Mouse (Mus musculus): ENCODE measurements around the gene Ugt1a10. TPM values are rescaled to one million over a fixed set of nuclear protein-coding genes. Genes with fewer than 3 reads are reported as not detected.

The Ugt1a10 gene
- polyA plus RNA-seq, 1 experiment from 2014 or later = not detected

GRCm38 (mm10) chr1:88215466-88216380, 160.5 kb downstream of the Ugt1a10 start:
- Histone ChIP-seq H3K36me3 (ENCODE audit: control insufficient read depth, insufficient read depth, low read length) (no peaks in the 10 kb centered on the region), H3K4me2 (ENCODE audit: low read depth, severe bottlenecking) (no peak overlapping the region), H3K4me3 (ENCODE audit: low read depth, low read length) (no peak overlapping the region), H3K27ac (replicated peaks; ENCODE audit: low read depth, low read length) (no peak overlapping the region), H3K4me1 (ENCODE audit: control insufficient read depth, insufficient read depth, low read length) (no peaks in the 10 kb centered on the region), H3K9ac (ENCODE audit: low read length) (no peak overlapping the region), H3K27me3 (ENCODE audit: control insufficient read depth, insufficient read depth, low read length) (no peaks in the 10 kb centered on the region), H3K9me3 (ENCODE audit: control insufficient read depth, low read length) (peaks cover 59% of the 10 kb centered on the region)
- WGBS = 72% methylated on average over 10 of the region's 10 CpGs
- ATAC-seq (ENCODE audit: insufficient number of reproducible peaks, low FRiP score, low TSS enrichment, low read depth) (no peak), DNase-seq (ENCODE audit: low spot score) (peak; percentile 30)

- no peaks in the 10 kb centered on the region for H3K27me3 ChIP-seq (ENCODE audit: control insufficient read depth, insufficient read depth, low read length)
- DNase-seq (ENCODE audit: low spot score) = peak; percentile 22
- H3K27ac ChIP-seq (replicated peaks; ENCODE audit: low read depth, low read length) = no peak overlapping the region
- no peak overlapping the region for H3K9ac ChIP-seq (ENCODE audit: low read length)
- H3K36me3 ChIP-seq (ENCODE audit: control insufficient read depth, insufficient read depth, low read length) = no peaks in the 10 kb centered on the region
- H3K4me2 ChIP-seq (ENCODE audit: low read depth, severe bottlenecking) = no peak overlapping the region
- H3K4me1 ChIP-seq (ENCODE audit: control insufficient read depth, insufficient read depth, low read length) = no peaks in the 10 kb centered on the region
- no peak for ATAC-seq (ENCODE audit: insufficient number of reproducible peaks, low FRiP score, low TSS enrichment, low read depth)
- peaks cover 56% of the 10 kb centered on the region for H3K9me3 ChIP-seq (ENCODE audit: control insufficient read depth, low read length)
- 56% methylated on average over 2 of the region's 2 CpGs for WGBS
- H3K4me3 ChIP-seq (ENCODE audit: low read depth, low read length) = no peak overlapping the region
Observed at GRCm38 (mm10) chr1:88216551-88216950, 161.4 kb downstream of the Ugt1a10 start.

GRCm38 (mm10) chr1:88217144-88217543, 162.0 kb downstream of the Ugt1a10 start:
- H3K27me3 ChIP-seq (ENCODE audit: control insufficient read depth, insufficient read depth, low read length) = no peaks in the 10 kb centered on the region
- peaks cover 51% of the 10 kb centered on the region for H3K9me3 ChIP-seq (ENCODE audit: control insufficient read depth, low read length)
- no peaks in the 10 kb centered on the region for H3K4me1 ChIP-seq (ENCODE audit: control insufficient read depth, insufficient read depth, low read length)
- no peak overlapping the region for H3K27ac ChIP-seq (replicated peaks; ENCODE audit: low read depth, low read length)
- H3K4me3 ChIP-seq (ENCODE audit: low read depth, low read length) = no peak overlapping the region
- H3K9ac ChIP-seq (ENCODE audit: low read length) = no peak overlapping the region
- 68% methylated on average over 2 of the region's 2 CpGs for WGBS
- no peak overlapping the region for H3K4me2 ChIP-seq (ENCODE audit: low read depth, severe bottlenecking)
- DNase-seq (ENCODE audit: low spot score) (peak; percentile 40), ATAC-seq (ENCODE audit: insufficient number of reproducible peaks, low FRiP score, low TSS enrichment, low read depth) (no peak)
- no peaks in the 10 kb centered on the region for H3K36me3 ChIP-seq (ENCODE audit: control insufficient read depth, insufficient read depth, low read length)

- Histone ChIP-seq H3K4me3 (ENCODE audit: low read depth, low read length) (no peak overlapping the region), H3K27me3 (ENCODE audit: control insufficient read depth, insufficient read depth, low read length) (no peaks in the 10 kb centered on the region), H3K4me2 (ENCODE audit: low read depth, severe bottlenecking) (no peak overlapping the region), H3K9ac (ENCODE audit: low read length) (no peak overlapping the region), H3K36me3 (ENCODE audit: control insufficient read depth, insufficient read depth, low read length) (no peaks in the 10 kb centered on the region), H3K27ac (replicated peaks; ENCODE audit: low read depth, low read length) (no peak overlapping the region), H3K4me1 (ENCODE audit: control insufficient read depth, insufficient read depth, low read length) (no peaks in the 10 kb centered on the region), H3K9me3 (ENCODE audit: control insufficient read depth, low read length) (peaks cover 48% of the 10 kb centered on the region)
- no peak for ATAC-seq (ENCODE audit: insufficient number of reproducible peaks, low FRiP score, low TSS enrichment, low read depth)
- 40% methylated on average over 3 of the region's 3 CpGs for whole genome bisulfite sequencing
- DNase-seq (ENCODE audit: low spot score) = peak; percentile 25
Observed at GRCm38 (mm10) chr1:88217576-88217975, 162.4 kb downstream of the Ugt1a10 start.

DNA sequence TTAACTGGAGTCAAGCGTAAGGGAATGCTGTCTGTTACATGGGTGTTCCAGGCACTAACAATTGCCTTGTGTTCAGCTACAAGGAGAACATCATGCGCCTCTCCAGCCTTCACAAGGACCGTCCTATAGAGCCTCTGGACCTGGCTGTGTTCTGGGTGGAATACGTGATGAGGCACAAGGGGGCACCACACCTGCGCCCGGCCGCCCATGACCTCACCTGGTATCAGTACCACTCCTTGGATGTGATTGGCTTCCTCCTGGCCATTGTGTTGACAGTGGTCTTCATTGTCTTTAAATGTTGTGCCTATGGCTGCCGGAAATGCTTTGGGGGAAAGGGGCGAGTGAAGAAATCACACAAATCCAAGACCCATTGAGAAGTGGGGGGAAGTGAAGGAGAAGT, 162.9 kb downstream of the Ugt1a10 start:
- no peak overlapping the region for H3K9ac ChIP-seq (ENCODE audit: low read length)
- no peak overlapping the region for H3K27ac ChIP-seq (replicated peaks; ENCODE audit: low read depth, low read length)
- no peak overlapping the region for H3K4me3 ChIP-seq (ENCODE audit: low read depth, low read length)
- 76% methylated on average over 9 of the region's 9 CpGs for WGBS
- H3K4me2 ChIP-seq (ENCODE audit: low read depth, severe bottlenecking) = no peak overlapping the region
- H3K4me1 ChIP-seq (ENCODE audit: control insufficient read depth, insufficient read depth, low read length) = no peaks in the 10 kb centered on the region
- H3K36me3 ChIP-seq (ENCODE audit: control insufficient read depth, insufficient read depth, low read length) = no peaks in the 10 kb centered on the region
- no peak for ATAC-seq (ENCODE audit: insufficient number of reproducible peaks, low FRiP score, low TSS enrichment, low read depth)
- H3K27me3 ChIP-seq (ENCODE audit: control insufficient read depth, insufficient read depth, low read length) = no peaks in the 10 kb centered on the region
- peaks cover 43% of the 10 kb centered on the region for H3K9me3 ChIP-seq (ENCODE audit: control insufficient read depth, low read length)
- DNase-seq (ENCODE audit: low spot score) = peak; percentile 40

- WGBS = 51% methylated on average over 4 of the region's 4 CpGs
- Histone ChIP-seq H3K9me3 (ENCODE audit: control insufficient read depth, low read length) (peaks cover 38% of the 10 kb centered on the region), H3K36me3 (ENCODE audit: control insufficient read depth, insufficient read depth, low read length) (no peaks in the 10 kb centered on the region), H3K27ac (replicated peaks; ENCODE audit: low read depth, low read length) (no peak overlapping the region), H3K4me3 (ENCODE audit: low read depth, low read length) (no peak overlapping the region), H3K4me1 (ENCODE audit: control insufficient read depth, insufficient read depth, low read length) (no peaks in the 10 kb centered on the region), H3K4me2 (ENCODE audit: low read depth, severe bottlenecking) (no peak overlapping the region), H3K27me3 (ENCODE audit: control insufficient read depth, insufficient read depth, low read length) (no peaks in the 10 kb centered on the region), H3K9ac (ENCODE audit: low read length) (no peak overlapping the region)
- DNase-seq (ENCODE audit: low spot score) (peak; percentile 32), ATAC-seq (ENCODE audit: insufficient number of reproducible peaks, low FRiP score, low TSS enrichment, low read depth) (no peak)
Observed at GRCm38 (mm10) chr1:88218591-88218990, 163.4 kb downstream of the Ugt1a10 start.

DNA sequence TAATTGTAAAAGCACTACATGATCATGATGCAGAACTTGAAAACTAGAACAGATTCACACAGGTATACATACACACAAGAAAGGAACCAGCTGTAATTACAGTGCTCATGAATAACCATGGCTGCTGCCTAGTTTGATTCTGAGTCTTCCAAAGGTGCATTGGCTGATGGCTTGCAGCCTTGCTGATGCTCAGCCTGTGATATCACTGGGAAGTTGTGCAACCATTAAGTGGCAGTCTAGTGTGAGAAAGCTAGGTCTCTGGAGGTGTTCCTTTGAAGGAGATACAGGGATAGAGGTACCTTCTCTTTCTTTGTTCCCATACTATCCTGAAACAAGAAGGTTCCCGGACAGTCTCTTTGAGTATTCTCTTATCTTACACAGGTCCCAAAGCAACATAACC, 163.9 kb downstream of the Ugt1a10 start:
- DNase-seq (ENCODE audit: low spot score) (peak; percentile 27), ATAC-seq (ENCODE audit: insufficient number of reproducible peaks, low FRiP score, low TSS enrichment, low read depth) (no peak)
- Histone ChIP-seq H3K9ac (ENCODE audit: low read length) (no peak overlapping the region), H3K4me1 (ENCODE audit: control insufficient read depth, insufficient read depth, low read length) (no peaks in the 10 kb centered on the region), H3K36me3 (ENCODE audit: control insufficient read depth, insufficient read depth, low read length) (no peaks in the 10 kb centered on the region), H3K27ac (replicated peaks; ENCODE audit: low read depth, low read length) (no peak overlapping the region), H3K9me3 (ENCODE audit: control insufficient read depth, low read length) (peaks cover 33% of the 10 kb centered on the region), H3K4me2 (ENCODE audit: low read depth, severe bottlenecking) (no peak overlapping the region), H3K27me3 (ENCODE audit: control insufficient read depth, insufficient read depth, low read length) (no peaks in the 10 kb centered on the region), H3K4me3 (ENCODE audit: low read depth, low read length) (no peak overlapping the region)
- 17% methylated on average over 1 of the region's 1 CpGs for WGBS

GRCm38 (mm10) chr1:88220336-88220735, 165.1 kb downstream of the Ugt1a10 start:
- H3K36me3 ChIP-seq (ENCODE audit: control insufficient read depth, insufficient read depth, low read length) = no peaks in the 10 kb centered on the region
- H3K4me3 ChIP-seq (ENCODE audit: low read depth, low read length) = no peak overlapping the region
- ATAC-seq (ENCODE audit: insufficient number of reproducible peaks, low FRiP score, low TSS enrichment, low read depth) (no peak), DNase-seq (ENCODE audit: low spot score) (peak; percentile 33)
- H3K27ac ChIP-seq (replicated peaks; ENCODE audit: low read depth, low read length) = no peak overlapping the region
- no peak overlapping the region for H3K9ac ChIP-seq (ENCODE audit: low read length)
- H3K27me3 ChIP-seq (ENCODE audit: control insufficient read depth, insufficient read depth, low read length) = no peaks in the 10 kb centered on the region
- H3K4me1 ChIP-seq (ENCODE audit: control insufficient read depth, insufficient read depth, low read length) = no peaks in the 10 kb centered on the region
- H3K9me3 ChIP-seq (ENCODE audit: control insufficient read depth, low read length) = peaks cover 24% of the 10 kb centered on the region
- no peak overlapping the region for H3K4me2 ChIP-seq (ENCODE audit: low read depth, severe bottlenecking)
